Mouse (Mus musculus): ENCODE measurements at regions not wholly inside any gene's neighbourhood (a gene's known extent, or its start where the extent isn't known, plus 50 kb on each side); places are given as distances from the start of the nearest gene placed in this dataset.

DNA sequence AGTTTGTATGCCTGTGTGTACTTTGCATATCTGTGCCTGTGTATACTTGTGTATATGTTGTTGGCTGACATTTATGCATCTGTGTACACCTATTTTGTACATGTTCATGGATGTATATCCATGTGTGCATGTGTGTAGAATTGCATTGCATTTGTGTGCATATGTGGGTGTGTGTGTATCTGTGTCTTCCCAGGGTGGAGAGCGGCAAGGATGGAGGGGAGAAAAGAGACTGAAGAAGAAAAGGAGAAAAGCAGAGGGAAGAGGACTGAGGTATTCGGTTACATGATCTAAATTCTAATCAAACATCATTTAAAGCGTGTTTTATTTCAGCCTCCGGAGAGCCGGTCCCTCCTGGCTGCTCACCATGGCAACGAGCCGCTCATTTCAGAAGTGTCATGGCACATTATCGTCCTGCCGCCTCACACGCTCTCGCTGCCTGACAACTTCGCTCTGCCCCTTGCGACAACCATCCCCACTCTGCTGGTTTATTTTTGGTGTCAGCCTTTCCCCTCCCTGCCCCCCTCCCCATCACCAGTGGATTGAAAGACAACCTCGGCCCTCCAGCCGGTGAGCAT is 58.6 kb downstream of the Mrm1 start:
- intact Hi-C loops (cut with DNase I): no loop called here
- DNase-seq: peak; percentile 79

DNA sequence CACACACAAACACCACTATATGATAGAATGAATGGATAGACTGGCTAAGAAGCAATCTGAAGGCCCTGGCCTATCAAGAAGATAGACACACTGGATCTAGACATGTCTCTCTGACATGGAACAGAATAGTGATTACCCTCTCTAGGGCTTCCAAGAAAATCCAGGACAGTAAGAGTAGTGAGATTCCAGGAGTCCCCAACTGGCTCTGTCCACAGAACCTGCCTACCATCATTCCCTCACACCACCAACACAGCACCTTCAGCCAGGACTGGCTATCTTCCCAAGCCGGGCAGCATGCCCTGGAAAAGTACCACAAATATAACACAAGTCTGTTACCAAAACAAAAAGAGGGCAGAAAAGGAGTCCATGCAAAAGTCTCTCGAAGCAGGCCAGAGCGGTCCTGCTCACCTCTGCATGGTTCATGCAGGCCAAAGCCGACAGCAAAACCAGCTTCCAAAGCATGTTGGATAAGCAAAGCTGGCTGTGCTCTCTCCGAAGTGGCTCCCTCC is 59.8 kb downstream of the Mrm1 start:
- intact Hi-C loops (cut with DNase I): no loop called here
- DNase-seq: peak; percentile 32

DNA sequence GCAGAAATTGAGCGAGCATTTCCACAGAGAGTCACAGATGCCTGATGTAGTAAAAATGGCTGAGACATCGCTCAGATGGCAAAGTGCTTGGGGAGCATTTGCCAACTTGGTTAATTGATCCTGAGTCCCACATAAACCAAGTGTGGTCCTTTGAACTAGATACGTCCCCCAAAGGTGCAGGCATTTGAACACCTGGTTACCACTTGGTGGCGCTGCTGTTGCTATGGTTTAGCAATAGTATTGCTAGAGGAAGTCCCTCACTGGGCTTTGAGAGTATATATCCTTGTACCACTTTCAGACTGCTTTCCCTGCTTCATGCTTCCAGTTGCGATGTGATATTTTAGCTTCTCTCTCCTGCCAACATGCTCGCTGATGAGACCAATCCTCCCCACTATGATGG is 67.3 kb downstream of the Mrm1 start:
- DNase-seq: peak; percentile 44
- intact Hi-C loops (cut with DNase I): no loop called here

DNA sequence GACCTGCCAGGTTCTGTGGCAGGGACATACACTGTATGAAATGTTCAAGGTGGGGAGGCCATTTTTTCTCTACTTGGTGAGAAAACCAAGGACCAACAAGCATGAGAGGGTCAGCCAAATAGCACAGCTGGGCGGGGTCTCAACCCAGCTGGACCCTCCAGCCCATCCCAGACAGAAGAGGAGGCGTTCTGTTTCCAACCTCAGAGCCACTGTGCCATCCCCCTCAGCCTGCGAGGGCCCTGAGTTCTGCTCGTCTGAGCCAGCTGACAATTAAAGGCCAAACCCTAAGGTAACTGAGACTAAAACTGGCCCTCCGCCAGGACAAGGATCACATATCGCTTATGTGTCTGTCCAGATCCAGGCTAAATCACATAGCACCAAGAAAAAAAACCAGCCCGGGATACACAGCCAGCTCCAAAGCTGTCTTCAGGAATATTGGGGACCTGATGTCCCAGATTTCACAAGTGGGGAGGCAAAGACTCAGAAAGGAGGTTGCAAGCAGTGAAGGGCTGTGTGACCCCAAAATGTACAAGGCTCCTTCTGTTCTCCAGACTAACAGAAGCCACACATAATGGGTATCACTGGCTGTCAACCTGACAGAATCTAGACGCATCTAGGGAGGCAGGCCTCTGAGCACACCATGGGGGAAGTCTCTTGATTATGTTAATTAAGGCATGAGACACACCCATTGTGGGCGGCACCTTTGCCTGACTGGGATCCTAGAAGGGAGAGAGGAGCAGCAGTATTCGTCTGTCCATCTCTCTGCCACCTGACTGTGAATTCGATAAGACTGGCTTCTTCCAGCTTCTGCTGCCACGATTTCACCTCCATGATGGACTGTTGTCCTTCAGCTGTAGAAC is 69.6 kb downstream of the Mrm1 start:
- DNase-seq: peak; percentile 39

DNA sequence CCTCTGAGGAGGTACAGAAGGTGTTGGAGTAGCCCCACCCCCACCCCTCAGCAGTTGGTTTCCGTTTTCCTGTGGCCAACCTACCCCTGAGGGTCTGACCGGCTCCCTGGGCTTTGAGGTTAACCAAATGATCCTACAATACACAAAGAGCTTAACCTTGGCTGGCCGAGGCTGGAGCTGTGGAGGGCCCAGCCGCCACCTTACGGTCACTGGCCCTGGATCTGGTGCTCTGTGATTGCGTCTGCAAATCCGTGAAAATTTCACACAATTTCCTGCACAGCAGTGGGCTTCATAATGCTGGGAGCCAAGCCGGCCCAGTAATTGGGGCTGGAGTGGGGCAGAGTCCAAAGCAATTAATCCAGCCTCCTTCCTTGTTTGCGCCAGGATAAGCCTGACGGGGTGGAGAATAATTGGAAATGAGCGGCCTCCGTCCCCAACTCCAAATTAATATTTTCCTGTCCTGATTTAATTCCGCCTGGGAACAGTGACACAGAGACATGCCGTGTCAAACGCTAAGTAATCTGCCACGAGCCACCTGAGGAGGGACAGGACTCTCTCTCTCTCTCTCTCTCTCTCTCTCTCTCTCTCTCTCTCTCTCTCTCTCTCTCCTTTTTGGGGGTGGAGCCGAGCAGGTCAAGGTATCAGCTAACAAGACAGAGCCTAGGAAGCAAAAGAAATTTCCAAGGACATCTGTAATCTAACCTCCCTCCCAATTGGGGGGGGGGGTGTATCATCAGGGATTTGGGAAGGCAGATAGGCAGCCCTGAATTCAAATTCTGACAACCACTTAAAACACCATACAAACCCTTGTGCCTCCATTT is 80.3 kb downstream of the Mrm1 start:
- intact Hi-C loops (cut with DNase I): no loop called here
- peak; percentile 63 for DNase-seq

More for the DNA sequence above, 69.6 kb downstream of the Mrm1 start:
- intact Hi-C loops (cut with DNase I): no loop called here

DNA sequence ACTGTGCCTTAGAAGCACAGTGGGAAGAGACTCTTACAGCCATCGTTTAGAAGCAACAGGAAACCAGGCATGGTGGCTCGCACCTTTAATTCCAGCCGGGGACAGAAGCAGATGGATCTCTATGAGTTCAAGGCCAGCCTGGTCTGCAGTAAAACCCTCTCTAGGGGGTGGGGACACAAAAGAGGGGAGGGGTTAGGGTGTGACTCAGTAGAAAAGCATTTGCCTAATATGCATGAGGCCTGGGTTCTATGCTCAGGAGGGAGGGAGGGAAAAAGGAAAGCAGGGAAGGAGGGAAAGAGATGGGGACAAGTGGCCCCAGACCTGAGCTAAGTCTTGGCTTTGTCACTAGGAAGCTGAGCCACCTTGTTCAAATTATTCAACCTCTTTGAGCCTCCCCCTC is 81.2 kb downstream of the Mrm1 start:
- intact Hi-C loops (cut with DNase I): no loop called here
- DNase-seq: no peak

DNA sequence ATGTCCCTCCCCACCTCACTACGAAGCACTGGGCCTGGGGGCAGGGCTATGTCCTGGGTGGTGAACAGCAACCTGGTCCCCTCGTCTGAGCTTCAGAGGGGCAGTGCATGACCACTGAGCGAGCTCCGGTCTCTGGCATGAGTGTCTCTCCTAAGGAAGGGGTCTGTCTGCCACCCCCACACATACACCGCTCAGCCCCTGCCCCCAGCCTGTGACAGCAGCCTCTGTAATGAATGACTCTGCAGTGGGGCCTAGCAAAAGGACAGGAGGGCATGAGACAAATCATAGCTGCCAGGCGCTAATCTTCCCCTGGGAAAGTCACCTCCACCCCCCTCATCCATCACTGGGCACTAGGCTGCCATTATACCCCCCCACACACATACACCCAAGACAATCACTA is 87.4 kb downstream of the Mrm1 start:
- no peak for DNase-seq
- intact Hi-C loops (cut with DNase I): no loop called here

DNA sequence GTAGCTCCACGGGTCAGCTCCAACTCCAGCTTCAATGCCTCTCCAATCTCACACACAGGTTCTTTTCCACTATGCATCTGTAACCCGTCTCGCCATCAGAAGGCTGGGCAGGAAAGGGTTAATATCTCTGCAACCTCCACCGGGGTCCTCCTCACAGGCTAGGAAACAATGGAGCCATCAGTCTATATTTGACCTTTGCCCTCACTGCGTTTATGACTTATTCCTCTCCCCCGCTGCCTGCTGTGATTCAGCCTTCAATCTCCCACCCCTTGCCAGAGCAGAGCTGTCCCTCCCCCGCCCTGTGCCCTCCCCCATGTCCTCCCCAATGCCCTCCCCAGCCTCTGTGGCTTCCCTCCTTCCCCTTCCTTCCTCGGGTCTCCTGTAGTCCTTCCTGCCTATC is 89.1 kb downstream of the Mrm1 start:
- intact Hi-C loops (cut with DNase I): no loop called here
- DNase-seq: no peak

DNA sequence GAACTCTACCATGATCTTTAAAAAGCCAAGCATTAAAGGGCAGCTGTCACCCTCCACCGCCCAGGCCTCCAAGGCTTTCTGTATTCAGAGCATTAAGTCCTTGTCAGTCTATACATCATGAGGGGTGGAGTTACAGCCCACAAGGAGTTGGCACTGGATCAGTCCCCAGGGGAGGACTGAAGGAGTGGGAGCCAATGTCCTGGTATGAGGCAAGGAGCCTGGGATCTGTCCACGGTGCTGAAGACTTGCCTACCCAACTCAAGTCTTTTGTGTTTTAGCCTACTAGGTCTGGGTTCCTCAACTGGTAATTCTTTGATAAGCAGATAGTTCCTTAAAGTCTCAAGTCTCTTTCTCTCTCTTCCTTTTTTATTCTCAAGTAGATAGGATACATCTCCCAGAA is 90.1 kb downstream of the Mrm1 start:
- DNase-seq: peak; percentile 37
- intact Hi-C loops (cut with DNase I): no loop called here

DNA sequence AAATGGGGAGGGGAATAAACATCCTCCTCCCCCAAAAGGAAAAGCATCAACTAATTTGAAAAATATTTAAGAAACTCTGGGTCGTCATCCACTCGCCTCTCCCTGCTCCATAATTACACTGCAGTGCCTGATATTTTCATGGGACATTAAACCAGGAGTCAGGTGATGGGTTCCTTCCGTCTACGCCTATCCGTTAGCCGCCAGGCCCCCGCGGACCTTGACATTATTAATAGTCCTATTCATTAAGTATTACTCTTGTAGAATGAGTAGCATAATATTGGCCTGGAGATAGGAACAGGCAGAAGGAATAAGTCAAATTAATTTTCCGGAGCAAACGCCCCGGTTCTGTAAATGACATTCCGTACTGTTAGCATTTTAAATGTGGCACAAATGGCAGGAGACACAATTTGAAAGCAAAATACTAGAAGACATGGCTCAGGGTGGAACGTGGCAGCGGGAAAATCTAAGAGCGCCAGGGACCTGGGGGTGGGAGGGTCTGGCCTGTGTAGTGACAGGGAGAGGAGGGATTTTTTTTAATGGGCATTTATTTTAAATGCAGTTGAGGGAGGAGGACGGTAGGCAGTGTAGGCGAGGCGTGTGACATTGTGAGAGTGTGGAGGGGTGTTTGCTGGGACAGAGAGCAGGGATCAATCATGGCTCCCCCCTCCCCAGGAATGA is 93.2 kb downstream of the Mrm1 start:
- intact Hi-C loops (cut with DNase I): no loop called here
- no peak for DNase-seq

DNA sequence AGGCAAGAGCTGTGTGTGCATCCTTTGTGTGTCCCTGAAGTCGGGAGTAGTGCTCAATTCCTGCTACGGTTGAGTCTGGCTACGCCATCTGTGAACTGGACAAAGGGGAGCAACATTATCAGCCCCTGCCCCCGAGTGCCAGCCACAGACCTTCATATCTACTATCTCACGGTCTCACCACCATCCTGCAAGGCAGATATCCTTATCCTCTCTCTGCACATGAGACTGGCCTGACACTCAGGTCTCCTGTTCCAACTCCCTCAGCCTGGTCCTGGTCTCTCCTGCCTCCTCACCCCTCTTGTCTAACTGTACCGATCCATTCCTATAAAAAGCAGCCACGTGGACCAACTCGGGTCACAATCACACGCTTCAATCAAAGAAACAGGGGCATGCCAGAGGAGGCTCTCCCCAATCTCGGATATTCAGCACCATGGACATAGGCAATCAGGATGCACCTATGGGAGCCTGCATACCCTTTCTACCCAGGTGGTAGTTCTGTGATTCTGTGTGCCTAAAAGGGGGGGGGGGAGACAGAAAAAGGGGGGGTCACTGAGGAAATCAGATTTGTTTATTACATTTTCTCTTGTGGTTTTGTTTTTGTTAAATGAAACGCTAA is 94.0 kb downstream of the Mrm1 start:
- intact Hi-C loops (cut with DNase I): no loop called here
- DNase-seq: no peak

DNA sequence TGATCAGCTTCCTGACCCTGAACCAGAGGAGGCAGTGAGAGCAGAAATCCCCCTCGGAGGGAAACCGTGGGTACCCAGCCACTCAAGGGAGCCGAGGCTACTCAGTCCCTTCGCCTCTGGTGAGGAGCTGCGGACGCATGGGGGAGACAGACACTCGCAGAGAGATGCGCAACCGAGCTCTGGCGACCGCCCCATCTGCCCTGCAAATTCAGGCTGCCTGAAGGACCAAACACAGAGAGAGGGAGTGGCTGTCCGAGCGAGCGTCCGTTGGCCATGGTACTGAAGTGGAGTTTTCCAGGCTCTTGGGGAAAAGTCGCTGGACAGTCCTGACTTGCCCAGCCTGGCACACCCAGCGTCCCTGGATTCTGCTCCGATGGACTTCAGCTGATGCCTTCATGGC is 95.2 kb downstream of the Mrm1 start:
- intact Hi-C loops (cut with DNase I): loop anchor here (5.0 kb wide), 1 partner anchor 68 kb away; no protein-coding TSS in a partner anchor
- DNase-seq: peak; percentile 82

DNA sequence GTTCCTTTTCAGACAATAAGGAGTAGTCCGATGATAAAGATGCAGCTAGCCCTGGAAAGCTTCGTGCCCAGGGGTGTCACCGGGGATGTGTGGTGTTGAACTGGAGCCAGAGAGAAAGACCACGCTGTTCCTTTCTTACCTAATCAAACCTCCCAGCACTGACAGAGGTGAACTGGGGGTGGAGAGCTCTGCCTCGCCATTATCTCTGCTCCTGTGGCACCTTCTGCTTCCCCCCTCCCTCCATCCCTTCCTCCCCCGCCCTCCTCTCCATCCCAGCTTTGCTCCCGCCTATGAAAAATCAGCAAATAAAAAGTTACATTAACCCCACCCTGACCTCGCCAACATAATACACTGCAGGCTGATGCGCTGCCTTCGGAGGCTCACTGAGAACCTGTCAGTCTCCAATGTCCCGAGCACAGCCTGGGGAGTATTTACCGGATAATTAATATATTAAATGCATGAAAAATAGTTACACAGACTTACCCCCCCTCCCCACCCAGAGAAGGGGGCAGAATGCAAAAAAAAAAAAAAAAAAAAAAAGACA is 96.6 kb downstream of the Mrm1 start:
- no peak for DNase-seq
- intact Hi-C loops (cut with DNase I): loop anchor here (5.0 kb wide), 1 partner anchor 70 kb away; no protein-coding TSS in a partner anchor

DNA sequence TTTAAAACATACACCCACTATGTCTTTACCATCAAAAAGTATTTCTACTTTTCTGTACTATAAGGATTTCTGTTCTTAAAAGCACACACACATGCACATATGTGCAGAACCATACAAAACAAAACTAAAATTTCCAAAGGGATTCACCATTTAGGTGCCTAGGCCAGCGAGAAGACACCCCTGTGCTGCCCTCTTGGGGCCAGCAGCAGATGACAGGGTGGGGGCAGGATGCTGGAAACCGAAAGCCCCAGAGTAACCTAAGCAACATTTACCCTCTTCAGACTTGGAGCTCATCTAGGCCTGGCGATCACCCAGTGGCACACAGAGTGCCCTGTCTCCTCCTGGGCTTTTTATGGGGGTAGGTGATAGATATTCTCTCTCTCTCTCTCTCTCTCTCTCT is 97.3 kb downstream of the Mrm1 start:
- DNase-seq: peak; percentile 45
- intact Hi-C loops (cut with DNase I): loop anchor here (5.0 kb wide), 1 partner anchor 70 kb away; no protein-coding TSS in a partner anchor

DNA sequence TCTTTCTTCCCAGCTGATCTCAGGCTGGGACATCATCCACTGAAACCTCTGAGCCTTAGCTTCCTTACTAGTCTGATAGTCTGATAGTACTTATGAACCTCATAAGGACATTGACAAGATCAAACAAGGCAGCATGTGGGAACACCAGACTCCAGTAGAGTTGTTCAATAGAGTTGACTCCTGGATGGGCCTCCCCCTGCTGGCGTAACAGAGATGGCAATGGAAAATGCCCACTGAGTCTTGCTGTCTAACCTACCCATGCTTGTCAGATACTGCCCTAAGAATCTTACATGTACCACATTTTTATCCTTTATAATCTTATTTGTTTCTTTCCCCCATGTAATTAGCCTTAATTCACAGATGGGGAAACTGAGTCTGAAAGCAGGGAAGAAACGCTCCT is 98.2 kb downstream of the Mrm1 start:
- intact Hi-C loops (cut with DNase I): loop anchor here (5.0 kb wide), 1 partner anchor 71 kb away; no protein-coding TSS in a partner anchor
- DNase-seq: peak; percentile 36

DNA sequence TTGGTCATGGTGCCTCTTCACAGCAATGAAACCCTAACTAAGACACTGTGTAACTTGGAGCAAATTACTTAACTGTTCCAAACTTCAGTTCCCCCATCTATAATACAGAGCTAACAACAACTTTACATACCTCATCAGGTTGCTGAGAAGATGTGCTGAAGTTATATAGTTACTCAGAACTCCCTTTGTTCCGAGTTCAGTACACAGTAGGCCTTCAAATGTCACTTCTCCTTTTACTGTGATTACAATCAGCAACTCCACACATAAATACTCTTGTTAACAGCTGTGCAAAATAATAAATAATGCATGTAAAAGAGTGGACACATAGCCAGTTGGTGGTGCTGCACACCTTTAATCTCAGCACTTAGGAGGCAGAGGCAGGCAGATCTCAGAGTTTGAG is 99.5 kb downstream of the Mrm1 start:
- no peak for DNase-seq
- intact Hi-C loops (cut with DNase I): loop anchor here (5.0 kb wide), 1 partner anchor 73 kb away; no protein-coding TSS in a partner anchor

DNA sequence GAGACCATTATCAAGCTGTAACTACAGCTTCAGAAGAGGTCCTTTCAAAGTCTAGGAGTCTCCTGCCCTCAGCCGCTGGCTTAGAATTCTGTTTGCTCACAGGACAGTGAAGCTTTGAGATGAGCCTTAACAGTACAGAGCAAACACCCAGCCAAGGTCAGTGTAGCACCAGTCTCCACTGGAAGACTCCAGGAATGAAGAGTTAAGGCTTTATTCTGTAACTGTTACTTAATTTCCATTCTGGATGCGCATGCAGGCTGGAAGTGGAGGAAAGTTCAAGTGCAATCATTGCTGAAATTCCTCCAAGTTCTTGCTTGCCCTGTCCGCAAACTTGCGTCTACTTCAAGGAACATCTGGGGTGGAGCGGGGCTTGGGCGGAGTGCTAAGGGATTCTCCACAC is 106.6 kb downstream of the Mrm1 start:
- intact Hi-C loops (cut with DNase I): no loop called here
- DNase-seq: no peak

DNA sequence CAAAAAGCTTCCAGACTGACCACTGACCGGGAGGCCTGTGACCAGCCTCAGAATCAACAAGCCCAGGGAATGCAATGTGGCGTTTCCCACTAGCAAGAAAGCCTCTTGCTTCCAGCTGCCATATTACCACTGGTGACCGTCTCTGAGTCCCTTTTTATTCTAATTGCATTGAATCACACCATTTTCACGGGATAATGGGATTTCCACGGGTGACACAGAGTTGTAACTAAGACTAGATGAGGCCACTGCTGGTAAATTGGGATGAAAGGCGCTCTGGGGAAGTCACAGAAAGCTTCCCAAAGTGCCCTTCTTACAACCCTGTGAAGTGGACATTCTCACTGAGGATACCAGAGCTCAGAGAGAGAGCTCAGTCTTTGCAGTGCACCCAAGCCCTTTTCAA is 107.4 kb downstream of the Mrm1 start:
- no peak for DNase-seq
- intact Hi-C loops (cut with DNase I): no loop called here

DNA sequence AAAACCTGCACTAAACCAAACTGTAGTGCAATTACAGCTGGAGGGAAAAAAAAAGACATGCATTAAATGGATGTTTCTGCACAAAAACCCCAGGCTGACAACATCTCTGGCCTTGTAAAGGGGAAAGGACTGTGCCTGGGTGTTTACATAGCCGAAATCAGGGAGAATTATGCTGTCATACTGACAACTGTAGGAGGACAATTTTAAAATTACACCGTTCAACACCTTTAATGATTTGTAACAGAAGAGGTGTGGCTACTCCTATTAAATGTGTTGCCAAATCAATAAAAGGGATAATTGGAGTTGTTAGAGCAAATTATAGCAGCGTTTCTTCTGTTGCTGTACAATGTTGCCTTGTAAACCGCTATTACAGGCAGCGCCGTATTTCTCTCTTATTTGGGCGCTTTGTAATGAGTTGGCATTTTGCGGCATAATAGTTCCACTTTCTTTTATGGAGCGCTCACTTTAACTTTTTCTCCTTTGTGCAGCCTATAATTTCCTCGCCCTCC is 111.0 kb downstream of the Mrm1 start:
- DNase-seq: no peak
- intact Hi-C loops (cut with DNase I): no loop called here

DNA sequence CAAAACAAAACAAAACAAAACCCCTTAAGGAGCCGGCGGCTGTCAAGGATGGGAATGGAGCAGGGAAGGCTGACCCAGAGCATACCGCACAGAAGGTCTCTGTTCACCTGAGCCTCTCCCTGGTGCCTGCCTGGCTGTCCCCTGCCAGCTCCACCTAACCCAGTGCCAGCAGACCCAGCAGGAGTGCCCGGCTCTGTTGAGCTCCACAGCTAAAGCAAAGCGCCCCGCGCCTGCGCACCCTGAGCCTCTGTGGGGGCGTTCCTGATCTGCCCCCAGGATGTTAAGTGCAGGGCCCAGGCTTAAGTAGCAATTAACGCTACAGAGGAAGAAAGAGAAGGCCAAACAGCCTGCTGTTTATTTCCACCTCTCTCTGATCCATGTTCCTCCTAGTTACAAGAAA is 111.5 kb downstream of the Mrm1 start:
- peak; percentile 56 for DNase-seq
- intact Hi-C loops (cut with DNase I): no loop called here

All from left cerebral cortex, postnatal 4 days (tissue).